Mouse (Mus musculus): ENCODE results near the gene Ehd4.

Ehd4 gene

GRCm38 (mm10) chr2:120144390-120144789 is 10.0 kb downstream of the Ehd4 start:
- in situ Hi-C loops (cut with MboI, MseI), result no loop called here

- in situ Hi-C loops (cut with MboI, MseI), result no loop called here
Observed at GRCm38 (mm10) chr2:120142336-120142735, 12.1 kb downstream of the Ehd4 start.

GRCm38 (mm10) chr2:120141671-120142070 is 12.7 kb downstream of the Ehd4 start:
- in situ Hi-C loops (cut with MboI, MseI), result no loop called here

GRCm38 (mm10) chr2:120140326-120140725 is 14.1 kb downstream of the Ehd4 start:
- in situ Hi-C loops (cut with MboI, MseI), result no loop called here

- in situ Hi-C loops (cut with MboI, MseI), result no loop called here
Observed at GRCm38 (mm10) chr2:120139091-120139490, 15.3 kb downstream of the Ehd4 start.

GRCm38 (mm10) chr2:120137281-120137680 is 17.1 kb downstream of the Ehd4 start:
- in situ Hi-C loops (cut with MboI, MseI), result no loop called here

DNA sequence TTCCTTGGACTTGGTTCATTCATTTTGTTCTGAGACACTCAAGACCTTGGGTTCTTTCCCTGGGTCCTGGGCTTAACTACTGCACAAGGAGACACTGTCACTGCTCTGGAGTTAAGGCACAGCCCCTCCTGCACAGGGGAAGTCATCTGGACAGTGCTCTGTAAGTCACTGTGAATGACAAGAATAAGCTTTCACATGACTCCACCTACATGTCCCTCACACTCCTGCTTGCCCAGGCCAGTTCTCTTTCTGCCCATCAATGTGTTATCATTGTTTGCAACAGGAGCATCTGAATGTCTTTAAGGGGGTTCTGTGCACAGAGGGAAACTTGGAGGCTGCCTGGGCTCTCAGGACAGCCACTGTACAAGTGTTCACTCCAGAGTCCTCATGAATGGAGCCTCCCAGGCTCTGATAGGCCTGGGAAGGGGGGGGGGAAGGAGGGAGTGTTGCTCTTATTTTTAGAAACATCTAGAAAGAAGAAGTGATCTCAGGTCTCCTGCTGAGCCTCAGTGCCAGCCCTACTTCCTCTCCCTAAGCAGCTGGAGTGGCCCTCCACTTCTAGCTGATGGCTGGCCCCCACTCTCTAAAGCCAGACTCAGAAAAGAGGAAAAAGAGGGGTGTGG is 19.8 kb downstream of the Ehd4 start:
- in situ Hi-C loops (cut with MboI, MseI), result no loop called here

- in situ Hi-C loops (cut with MboI, MseI), result no loop called here
Observed at GRCm38 (mm10) chr2:120131881-120132280, 22.5 kb downstream of the Ehd4 start.

DNA sequence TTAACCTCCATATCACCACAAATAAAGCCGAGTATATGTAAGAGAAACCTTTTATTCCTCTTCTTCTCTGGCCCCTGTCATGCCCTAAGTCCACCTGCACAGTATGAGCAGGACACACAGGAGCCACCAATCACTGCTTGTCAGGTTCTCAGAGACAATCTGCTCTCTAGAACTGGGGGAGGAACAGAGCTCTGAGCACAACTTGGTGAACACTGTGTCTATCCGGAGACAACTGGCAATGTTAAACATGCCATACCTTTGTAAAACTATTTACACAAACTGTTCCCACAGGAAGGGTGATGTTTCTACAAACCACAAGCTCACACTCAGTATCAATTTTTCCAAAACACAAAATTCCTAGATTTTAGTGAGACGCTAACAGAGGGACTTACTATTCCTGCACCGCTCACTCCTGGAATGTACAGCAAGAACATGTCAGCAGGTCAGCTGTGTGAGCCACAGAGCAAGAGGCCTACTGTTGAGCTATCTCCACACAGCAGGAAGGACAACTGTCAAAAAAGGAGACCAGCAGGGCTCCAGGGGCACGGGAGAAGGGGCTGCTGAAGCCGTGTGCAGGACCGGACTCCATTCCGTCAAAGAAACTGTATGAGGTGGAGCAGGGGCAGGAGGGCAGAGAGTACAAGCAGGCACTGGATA is 25.0 kb downstream of the Ehd4 start:
- in situ Hi-C loops (cut with MboI, MseI), result no loop called here

GRCm38 (mm10) chr2:120128611-120129051 is 25.8 kb downstream of the Ehd4 start:
- in situ Hi-C loops (cut with MboI, MseI), result no loop called here

DNA sequence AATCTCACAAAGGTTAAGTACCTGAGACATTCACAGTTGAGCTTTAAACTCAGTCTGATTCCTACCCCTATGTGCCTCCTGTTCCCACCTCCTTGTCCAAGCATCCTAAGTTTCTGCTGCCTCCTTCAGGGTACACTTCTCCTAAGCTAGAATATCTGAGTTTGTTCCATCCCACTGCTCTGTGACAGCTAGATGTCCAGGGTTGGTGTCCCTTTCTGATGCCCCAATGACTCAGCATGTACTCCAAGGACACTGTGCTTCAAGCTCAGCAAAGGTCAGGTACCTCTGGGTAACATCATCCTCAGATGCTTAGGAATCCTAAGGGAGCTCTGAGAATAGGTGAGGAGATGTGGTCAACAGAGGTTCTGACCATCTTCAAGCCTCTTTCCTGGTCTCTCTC is 26.4 kb downstream of the Ehd4 start:
- in situ Hi-C loops (cut with MboI, MseI), result no loop called here

- in situ Hi-C loops (cut with MboI, MseI), result no loop called here
Observed at GRCm38 (mm10) chr2:120126901-120127300, 27.5 kb downstream of the Ehd4 start.

DNA sequence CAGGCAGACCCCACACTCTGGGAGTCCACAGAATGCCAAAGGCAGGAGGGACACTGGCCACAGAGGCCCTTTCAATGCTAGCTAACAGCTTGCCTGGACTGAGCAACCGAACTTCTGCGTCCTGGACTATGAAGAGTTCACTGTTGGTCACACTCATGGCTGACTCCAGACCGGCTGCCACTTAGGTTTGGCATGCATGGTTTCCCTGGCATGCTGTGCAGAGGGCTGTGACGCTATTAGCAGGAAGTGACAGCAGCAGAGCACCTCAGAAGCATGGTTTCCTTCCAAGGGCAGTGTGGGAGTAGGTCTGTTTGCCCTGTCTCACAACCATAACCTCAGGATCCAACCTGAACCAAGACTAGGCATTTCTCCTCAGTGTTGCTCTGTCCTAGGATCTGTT is 28.0 kb downstream of the Ehd4 start:
- in situ Hi-C loops (cut with MboI, MseI), result no loop called here

- in situ Hi-C loops (cut with MboI, MseI), result no loop called here
Observed at GRCm38 (mm10) chr2:120125461-120125860, 28.9 kb downstream of the Ehd4 start.

GRCm38 (mm10) chr2:120124946-120125345 is 29.5 kb downstream of the Ehd4 start:
- in situ Hi-C loops (cut with MboI, MseI), result no loop called here

DNA sequence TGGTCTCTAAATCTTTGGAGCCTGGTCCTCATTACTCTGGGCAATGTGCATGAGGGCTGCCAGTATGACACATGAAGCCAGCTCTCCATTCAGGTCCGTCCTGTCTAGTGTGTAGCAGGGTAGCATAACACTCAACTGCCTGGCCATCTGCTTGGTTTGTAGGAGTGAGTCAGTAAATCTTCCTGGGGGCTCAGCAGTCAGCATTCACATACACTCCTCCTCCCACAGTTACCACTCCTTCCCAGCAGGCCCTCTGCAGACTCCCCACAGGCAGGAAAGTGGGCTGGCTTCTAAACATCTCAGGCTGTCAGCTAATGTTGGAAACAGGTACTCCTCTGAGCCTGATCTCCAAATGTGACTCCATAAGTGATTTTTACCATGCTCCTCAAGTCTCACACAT is 30.3 kb downstream of the Ehd4 start:
- in situ Hi-C loops (cut with MboI, MseI), result no loop called here

DNA sequence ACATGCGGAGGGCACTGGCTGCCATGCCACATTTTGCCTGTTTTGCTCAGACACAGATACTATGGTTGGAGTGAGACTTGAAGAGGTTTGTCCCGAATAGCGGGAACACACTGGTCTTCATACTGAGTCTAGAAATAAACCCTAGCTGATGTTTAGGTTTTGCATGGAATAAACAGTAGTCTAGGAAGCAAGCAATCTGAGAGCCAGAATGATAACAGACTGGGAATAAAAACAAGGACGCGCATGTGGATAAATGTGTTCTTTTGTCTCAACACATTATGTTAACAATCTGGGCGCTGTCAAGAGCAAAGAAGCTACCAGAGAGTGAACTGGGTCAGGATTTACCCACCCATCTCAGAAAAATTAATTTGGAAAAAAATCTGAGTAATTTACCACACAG is 31.4 kb downstream of the Ehd4 start:
- in situ Hi-C loops (cut with MboI, MseI), result no loop called here

DNA sequence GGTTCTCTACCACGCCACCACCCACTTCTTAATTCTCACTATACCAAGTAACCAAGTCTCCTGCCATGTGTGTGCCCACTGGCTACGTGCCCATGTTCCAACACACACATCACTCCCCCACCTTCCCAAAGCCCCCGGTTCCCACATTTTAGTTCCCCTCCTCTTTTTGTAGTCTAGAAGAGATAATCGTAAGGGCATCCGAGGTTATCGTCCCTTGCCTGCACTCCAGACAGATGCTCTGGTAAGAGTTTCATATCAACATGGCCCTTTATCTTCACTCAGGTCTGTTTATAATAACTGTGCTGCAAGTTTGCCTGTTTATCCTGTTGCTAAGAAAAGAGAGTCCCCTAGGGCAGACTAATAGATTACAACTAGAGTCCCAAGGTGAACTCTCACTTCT is 37.1 kb downstream of the Ehd4 start:
- in situ Hi-C loops (cut with MboI, MseI), result no loop called here

DNA sequence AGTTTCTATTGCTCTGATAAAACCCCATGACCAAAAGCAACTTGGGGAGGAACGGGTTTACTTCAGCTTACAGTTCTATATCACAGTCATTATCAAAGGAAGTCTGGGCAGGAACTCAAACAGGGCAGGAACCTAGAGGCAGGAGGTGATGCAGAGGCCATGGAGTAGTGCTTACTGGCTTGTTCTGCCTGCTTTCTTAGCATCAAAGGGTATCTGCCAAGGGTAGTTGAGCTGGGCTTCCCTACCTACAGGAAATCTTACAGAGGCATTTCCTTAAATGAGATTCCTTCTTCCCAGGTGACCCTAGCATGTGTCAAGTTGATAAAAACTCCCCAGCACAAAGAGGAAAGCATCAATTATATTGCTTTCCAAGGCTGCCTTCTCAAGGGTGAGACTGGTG is 38.0 kb downstream of the Ehd4 start:
- in situ Hi-C loops (cut with MboI, MseI), result no loop called here

GRCm38 (mm10) chr2:120114977-120115376 is 39.4 kb downstream of the Ehd4 start:
- in situ Hi-C loops (cut with MboI, MseI), result no loop called here

GRCm38 (mm10) chr2:120113963-120114362 is 40.4 kb downstream of the Ehd4 start:
- in situ Hi-C loops (cut with MboI, MseI), result no loop called here

DNA sequence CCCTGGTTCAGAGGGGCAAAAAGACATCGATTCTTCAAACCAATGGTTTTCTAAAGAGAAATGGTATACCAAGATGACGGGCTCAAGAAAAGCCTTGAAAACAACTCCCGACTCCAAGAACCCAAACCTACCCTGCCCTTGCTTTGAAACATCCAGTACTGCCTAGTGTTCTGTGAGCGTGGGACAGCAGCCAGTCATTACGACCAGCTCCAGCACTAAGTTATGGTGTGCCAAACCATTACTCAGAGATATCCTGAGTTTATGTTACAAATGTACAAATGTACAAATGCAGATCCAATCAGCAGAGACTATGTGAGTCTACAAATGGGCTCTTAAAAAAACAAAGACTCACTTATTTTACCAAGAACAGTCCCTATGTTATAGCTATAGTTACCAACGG is 40.9 kb downstream of the Ehd4 start:
- in situ Hi-C loops (cut with MboI, MseI), result no loop called here

DNA sequence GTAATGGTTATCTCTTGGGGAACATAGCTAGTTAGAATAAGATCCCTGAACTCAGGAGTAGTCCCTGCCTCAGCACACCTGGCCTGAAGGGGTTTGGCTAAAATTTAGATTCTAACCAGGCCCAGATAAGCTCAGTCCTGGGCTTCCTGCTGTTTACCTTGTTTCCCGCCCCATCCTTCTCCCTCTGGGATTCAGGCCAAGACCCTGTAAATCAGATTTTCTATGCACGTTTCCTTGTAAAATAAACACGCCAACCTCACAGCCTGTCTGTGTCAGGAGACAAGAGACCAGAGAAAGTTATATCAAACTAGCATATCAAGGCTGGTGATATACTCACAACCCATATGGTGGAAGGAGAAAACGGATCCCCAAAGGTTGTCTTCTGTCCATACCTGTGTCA is 42.8 kb downstream of the Ehd4 start:
- in situ Hi-C loops (cut with MboI, MseI), result no loop called here

GRCm38 (mm10) chr2:120111172-120111571 is 43.2 kb downstream of the Ehd4 start:
- in situ Hi-C loops (cut with MboI, MseI), result no loop called here
